Mouse (Mus musculus): ENCODE results near the gene Gstp1. TPM values are rescaled to one million over a fixed set of nuclear protein-coding genes. Genes with fewer than 3 reads are reported as not detected.
"Not testable (repeated sequence)": the region's sequence is repeated elsewhere in the genome, so short reads cannot be mapped to it uniquely, and the experiment has no call there.

Gstp1 gene
- polyA plus RNA-seq, 1 experiment from 2014 or later, result 609 TPM

DNA sequence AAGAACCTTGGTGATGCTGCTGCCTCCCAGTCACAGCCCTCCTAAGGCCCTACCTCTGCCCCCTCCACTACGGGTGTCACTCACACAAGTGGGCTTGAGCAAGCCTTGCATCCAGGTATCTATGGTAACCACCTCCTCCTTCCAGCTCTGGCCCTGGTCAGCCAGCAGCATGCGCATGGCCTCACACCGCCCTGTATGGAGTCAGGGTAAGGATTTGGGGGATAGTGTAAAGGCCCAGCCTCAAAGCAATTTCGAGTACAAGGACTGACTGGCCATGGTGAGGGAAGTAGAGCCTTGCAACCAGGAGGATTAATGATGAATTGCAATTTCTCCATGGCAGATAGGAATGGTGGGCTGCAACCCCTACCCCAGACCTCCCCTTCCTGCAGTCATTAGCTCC lies 3.7 kb upstream of the Gstp1 start:
- not testable (repeated sequence) for DNase-seq (ENCODE audit: low spot score)

DNA sequence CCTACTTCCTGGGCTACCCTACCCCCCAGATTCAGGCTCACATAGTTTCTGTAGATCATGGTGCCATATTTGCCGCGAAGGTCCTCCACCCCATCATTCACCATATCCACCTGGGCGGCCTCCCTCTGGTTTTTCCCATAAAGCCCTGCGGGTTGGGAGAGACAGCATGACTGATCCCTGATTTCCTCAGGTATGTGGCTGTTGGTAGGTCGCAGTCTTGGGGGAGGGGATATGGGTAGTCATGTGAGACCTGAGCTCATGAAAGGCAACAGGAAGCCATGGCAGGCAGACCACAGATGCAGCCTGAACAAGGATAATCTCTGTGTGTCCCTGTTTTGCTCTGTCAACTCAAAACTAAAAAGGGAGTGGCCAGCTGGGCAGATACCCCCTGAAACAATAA lies 3.2 kb upstream of the Gstp1 start:
- not testable (repeated sequence) for DNase-seq (ENCODE audit: low spot score)

GRCm38 (mm10) chr19:4037154-4037787 lies 514 bp downstream of the Gstp1 start:
- not testable (repeated sequence) for DNase-seq (ENCODE audit: low spot score)

- DNase-seq (ENCODE audit: low spot score), result no peak
Observed at GRCm38 (mm10) chr19:4036327-4037045, 1.3 kb downstream of the Gstp1 start.

- DNase-seq (ENCODE audit: low spot score), result no peak
Observed at GRCm38 (mm10) chr19:4033742-4034141, 4.0 kb downstream of the Gstp1 start.

DNA sequence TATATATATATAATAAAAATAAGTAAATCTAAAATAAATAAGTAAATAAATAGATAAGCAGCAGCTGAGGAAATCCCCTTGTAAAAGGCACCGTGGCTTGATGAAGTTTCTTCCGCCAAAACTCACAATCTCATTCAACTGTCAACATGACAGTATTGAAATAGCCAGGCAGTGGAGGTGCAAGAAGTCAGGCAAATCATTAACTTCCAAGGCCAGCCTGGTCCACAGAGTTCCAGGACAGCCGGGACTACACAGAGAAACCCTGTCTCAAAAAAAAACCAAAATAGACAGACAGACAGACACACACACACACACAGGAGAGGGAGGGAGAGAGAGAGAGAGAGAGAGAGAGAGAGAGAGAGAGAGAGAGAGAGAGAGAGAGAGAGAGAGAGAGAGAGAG lies 4.5 kb downstream of the Gstp1 start:
- no peak for DNase-seq (ENCODE audit: low spot score)

- no peak for DNase-seq (ENCODE audit: low spot score)
Observed at GRCm38 (mm10) chr19:4032668-4033067, 5.1 kb downstream of the Gstp1 start.

DNA sequence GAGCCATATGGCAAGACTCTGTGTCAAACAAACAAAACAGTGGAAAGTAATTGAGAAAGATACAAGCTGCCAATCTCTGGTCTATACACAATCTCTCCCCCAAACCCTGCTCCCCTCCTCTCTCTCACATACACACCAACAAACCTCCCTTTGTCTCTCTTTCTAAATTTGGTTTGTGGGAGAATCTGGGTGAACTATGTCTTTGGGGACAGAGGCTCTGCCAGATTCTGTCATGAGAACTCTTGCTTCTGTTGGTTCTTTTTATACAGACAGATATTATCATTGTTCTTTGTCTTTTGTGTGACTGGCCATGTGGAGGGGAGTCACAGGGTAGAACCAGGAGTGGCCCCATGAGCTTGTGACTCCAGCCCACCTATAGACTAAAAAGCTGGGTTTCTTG lies 10.2 kb downstream of the Gstp1 start:
- no peak for DNase-seq (ENCODE audit: low spot score)

GRCm38 (mm10) chr19:4023185-4023584 lies 14.6 kb downstream of the Gstp1 start:
- no peak for DNase-seq (ENCODE audit: low spot score)

DNA sequence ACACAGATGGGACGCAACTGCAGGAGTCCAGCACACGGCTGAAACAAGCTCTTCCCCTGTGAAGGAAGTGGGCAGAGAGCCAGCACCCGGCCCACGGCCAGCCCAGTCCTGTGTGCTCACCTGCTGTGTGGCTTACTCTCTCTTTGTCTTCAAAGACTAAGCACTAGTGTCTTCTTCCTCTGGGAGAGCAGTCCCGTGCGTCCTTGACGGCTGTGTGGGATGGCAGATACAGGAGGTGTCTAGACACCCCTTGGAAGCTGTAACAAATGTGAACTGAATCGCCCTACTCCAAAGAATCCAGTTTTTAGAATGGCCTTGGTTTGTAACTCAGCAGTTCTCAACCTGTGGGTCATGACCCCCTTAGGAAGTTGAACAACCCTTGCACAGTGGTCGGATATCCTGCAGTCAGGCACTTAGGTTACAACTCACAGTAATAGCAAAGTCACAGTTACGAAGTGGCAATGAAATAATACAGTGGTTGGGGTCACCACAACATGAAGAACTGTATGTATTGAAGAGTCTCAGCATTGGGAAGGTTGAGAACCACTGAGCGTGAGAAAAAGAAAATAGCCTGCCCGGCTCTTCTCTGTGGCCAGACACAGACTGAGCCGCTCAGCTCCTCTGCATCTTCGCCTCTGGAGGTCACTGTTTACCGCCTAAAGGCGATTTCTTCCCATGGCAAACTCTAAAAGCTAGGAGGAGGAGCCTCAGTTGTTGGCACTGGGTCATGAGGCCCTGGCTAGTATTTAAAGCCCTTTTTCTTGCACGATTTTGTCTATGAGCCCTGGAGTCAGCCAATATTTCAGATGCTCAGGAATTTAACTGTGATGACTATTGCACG lies 18.8 kb downstream of the Gstp1 start:
- peak; percentile 73 for DNase-seq (ENCODE audit: low spot score)

GRCm38 (mm10) chr19:4017921-4018587 lies 19.7 kb downstream of the Gstp1 start:
- DNase-seq (ENCODE audit: low spot score), result no peak

DNA sequence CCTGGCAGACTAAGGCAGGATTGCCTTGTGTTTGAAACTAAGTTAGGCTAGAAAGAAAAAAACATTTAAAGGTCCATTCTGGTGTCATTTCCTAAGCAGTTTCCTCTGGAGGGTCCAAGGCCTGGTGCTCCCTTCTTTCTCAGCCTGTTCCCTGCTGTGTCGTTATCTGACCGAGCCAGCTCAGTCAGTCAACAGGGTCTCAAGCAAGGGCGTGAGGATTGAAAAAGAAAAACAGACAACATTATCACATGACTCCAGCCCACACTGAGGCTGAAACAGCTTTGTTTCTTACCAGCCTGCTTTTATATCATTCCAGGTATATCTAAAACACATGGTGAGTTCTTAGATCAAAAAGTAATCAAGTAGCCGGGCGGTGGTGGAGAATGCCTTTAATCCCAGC lies 22.1 kb downstream of the Gstp1 start:
- no peak for DNase-seq (ENCODE audit: low spot score)

- no peak for DNase-seq (ENCODE audit: low spot score)
Observed at GRCm38 (mm10) chr19:4014802-4015201, 23.0 kb downstream of the Gstp1 start.

GRCm38 (mm10) chr19:4013066-4013465 lies 24.7 kb downstream of the Gstp1 start:
- DNase-seq (ENCODE audit: low spot score), result no peak

- peak; percentile 99 for DNase-seq (ENCODE audit: low spot score)
Observed at GRCm38 (mm10) chr19:4012432-4013022, 25.3 kb downstream of the Gstp1 start, which contains the start of gene Ndufv1. Gene Ndufv1, minus strand, starts transcription at chr19:4012806.

DNA sequence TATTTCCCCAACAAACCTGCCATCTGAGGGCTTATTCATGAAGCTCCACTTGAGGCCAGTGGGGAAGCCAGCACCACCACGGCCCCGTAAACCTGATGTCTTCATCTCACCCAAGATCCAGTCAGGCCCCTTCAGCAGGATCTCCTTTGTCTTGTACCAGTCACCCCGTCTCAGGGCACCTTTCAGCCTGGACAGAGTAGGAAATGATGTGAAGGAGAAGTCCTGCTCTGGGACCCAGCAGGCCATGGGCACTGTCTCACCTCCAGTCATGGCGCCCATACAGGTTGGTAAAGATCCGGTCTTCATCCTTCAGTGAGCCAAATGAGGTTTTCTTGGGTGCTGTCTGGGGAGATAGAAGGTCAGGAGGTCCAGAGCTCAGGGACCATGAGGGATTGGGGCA lies 26.7 kb downstream of the Gstp1 start:
- DNase-seq (ENCODE audit: low spot score), result no peak

- no peak for DNase-seq (ENCODE audit: low spot score)
Observed at GRCm38 (mm10) chr19:4005971-4006370, 31.8 kb downstream of the Gstp1 start.

DNA sequence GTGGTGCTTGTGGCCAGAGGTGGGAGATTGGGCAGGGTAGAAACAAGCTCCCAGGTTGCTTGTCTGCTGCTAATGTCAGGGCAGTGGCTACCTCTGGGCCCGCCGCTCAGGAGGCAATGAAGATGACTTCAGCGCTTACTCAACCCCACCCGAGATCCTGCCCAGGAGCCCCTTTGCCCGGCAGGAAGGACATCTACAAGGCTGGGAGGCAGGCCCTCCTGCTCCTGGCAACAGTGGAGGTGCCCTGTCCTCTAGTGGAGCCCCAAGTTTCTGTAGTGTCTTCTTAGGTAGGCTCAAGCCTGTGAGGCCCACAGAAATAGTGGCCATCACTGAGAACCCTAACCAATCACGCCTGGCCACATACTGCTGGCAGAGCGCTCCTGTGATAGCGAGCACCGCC lies 32.7 kb downstream of the Gstp1 start:
- DNase-seq (ENCODE audit: low spot score), result no peak

DNA sequence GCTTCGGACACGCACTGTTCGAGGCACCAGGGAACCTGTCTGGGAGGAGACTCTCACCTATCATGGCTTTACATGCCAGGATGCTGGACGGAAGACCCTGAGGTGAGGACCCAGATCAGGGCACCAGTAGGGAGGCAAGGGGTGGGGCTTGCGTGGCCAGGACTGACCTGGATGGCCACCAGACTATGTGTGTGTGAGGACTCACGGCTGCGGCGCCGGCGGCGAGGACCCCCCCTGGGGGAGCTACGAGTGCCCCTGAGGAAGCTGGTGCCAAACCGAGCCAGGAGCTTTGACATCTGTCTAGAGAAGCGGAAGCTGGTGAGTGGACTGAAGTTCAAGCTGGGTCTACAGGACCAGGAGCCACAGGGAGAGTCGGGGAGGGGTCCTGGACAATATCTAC lies 33.5 kb downstream of the Gstp1 start:
- no peak for DNase-seq (ENCODE audit: low spot score)

GRCm38 (mm10) chr19:4003641-4004040 lies 34.1 kb downstream of the Gstp1 start:
- DNase-seq (ENCODE audit: low spot score), result no peak

DNA sequence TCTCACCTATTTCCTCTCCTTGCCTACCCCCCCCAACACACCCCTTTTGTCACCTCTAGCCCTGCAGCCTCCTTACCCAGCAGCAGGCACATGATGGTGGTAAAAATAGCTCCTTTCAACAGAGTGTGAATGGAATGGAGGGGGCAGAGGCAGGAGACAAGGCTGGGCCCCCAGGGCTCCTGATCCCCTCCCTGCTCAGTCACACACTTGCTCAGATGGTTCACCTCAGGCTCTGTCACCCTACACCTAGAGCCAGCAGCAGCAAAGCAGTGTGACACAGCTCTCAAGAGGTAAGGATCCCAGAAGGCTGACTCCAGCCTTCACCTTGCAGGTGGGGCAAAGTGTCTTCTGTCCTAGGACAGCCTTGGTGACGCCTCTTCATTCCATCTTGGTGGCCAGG lies 34.7 kb downstream of the Gstp1 start, which contains the start of gene Doc2g:
TSS of gene Doc2g (plus strand) at position 202 of the 400 bp plus-strand sequence.
- no peak for DNase-seq (ENCODE audit: low spot score)

Data from thymus, postnatal 0 days (tissue).